Mouse (Mus musculus) embryonic stem cell, embryonic (primary cell): ENCODE measurements around the gene Sumo2.

ENCODE experiments used
- CTCF ChIA-PET, 4 experiments: fragments of 300-600 bp in 2 of 4; fragments of 350-600 bp in 2 of 4; sonication (Branson Sonifier 250); formaldehyde crosslinking; loops; one replicate each; lab custom pipeline; 2022; ENCODE audit warnings: inconsistent platforms in 2 of 4; lab: Charles Lee
- POLR2A ChIA-PET, 4 experiments: fragments of 300-600 bp in 2 of 4; fragments of 350-600 bp in 2 of 4; sonication (Branson Sonifier 250); formaldehyde crosslinking; loops; one replicate each; lab custom pipeline; 2022; ENCODE audit warnings: antibody characterized with exemption in 4 of 4, inconsistent platforms in 1 of 4; lab: Charles Lee

Sumo2 gene

DNA sequence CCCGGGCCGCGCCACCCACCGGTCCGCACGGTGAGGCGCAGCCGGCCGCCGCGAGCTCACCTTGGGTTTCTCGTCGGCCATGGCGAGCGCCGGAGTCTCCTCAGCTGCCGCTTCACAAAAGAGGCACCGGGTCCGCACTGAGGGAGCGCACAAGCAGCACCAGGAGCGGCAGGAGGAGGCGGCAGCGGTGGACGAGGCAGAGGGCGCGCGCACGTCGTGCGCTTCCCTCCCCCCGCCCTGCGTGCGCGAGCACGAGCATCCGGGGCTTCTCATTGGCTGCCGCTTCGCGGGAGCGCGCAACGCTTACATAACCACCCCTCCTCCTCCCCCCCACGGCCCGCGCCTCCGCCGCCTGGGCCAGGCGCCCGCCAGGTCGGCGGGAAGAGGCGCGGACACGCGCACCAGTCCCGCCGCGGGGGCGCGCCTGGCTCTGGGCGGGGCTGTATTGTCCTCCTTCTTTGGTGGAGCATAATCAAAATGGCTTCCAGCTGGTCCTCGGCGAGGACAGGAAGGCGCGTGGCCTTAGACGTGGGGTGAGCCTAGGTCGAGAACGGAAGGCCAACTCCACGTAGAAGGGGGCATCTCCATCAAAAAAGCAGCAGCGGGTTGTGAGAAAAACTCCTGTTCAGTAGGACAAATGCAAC lies at the start of gene Sumo2:
Sumo2 (minus strand) TSS at position 239 of the 644 bp plus-strand sequence.
- POLR2A ChIA-PET, result interaction anchor here (0.6 to 4.7 kb wide), 81 partner anchors 9 to 488 kb away, joined by 3 to 100 read pairs (median 4); partner anchors contain the start of genes Jpt1 (in 3 of the 4), Mif4gd (in 3 of the 4), Nup85 (in 3 of the 4) and Nt5c (in 2 of the 4)
- CTCF ChIA-PET, result interaction anchor here (0.7 to 1.7 kb wide), 17 partner anchors 8 to 275 kb away, joined by 3 to 12 read pairs (median 3); partner anchors contain the start of genes Nt5c (in 2 of the 4), Cdr2l (in 1 of the 4), Jpt1 (in 1 of the 4) and Mif4gd (in 1 of the 4)

DNA sequence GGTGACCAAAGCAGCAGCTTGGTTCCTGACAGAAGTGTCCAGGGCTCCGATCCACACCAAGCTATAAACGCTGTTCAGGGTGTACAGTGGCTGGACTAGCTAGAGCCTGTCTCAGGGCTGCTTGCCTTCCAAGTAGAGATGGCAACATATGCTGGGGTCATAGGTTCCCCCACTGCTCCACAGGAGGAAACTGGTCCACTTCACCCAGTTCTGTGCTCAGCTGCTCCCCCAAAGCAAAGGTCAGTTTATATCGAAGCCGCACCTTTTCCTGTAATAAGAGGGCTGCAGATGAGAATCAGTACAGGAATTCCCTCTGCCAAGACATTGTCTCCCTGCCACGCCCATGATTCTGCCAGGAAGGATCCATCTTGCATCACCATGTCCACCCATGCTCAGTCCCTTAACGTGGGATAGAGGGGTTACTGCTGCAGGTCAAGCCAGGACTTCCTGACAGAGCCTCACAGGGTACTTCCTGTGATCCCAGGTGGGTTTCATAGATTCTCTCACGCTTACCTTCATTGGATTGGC lies 49.6 kb upstream of the Sumo2 start:
- CTCF ChIA-PET, result interaction anchor here in 2 of 4 experiments (0.5 to 1.5 kb wide), 2 partner anchors 9 to 43 kb away, joined by 3 to 5 read pairs; no protein-coding TSS in a partner anchor
- POLR2A ChIA-PET, result interaction anchor here in 3 of 4 experiments (0.8 to 23.6 kb wide), 11 partner anchors 9 to 96 kb away, joined by 3 to 335 read pairs (median 6); partner anchors contain the start of genes Mif4gd (in 2 of the 3) and Nup85 (in 1 of the 3)

GRCm38 (mm10) chr11:115584376-115585073 lies 48.4 kb upstream of the Sumo2 start:
- ChIA-PET POLR2A (interaction anchor here in 3 of 4 experiments (0.6 to 23.6 kb wide), 17 partner anchors 10 to 95 kb away, joined by 3 to 335 read pairs (median 6); partner anchors contain the start of genes Mif4gd (in 2 of the 3), Nup85 (in 2 of the 3), Jpt1 (in 1 of the 3) and Slc25a19 (in 1 of the 3)), CTCF (interaction anchor here in 1 of 4 experiments (0.6 kb wide), 1 partner anchor 46 kb away, joined by 4 read pairs; no protein-coding TSS in a partner anchor)

GRCm38 (mm10) chr11:115582913-115583606 lies 47.0 kb upstream of the Sumo2 start:
- CTCF ChIA-PET, result no interaction called here
- POLR2A ChIA-PET, result interaction anchor here in 3 of 4 experiments (0.6 to 23.6 kb wide), 19 partner anchors 8 to 442 kb away, joined by 3 to 335 read pairs (median 7); partner anchors contain the start of genes Mif4gd (in 3 of the 3), Nup85 (in 2 of the 3) and Jpt1 (in 1 of the 3)

GRCm38 (mm10) chr11:115579080-115579479 lies 43.0 kb upstream of the Sumo2 start:
- ChIA-PET POLR2A (interaction anchor here (0.7 to 3.9 kb wide), 18 partner anchors 9 to 65 kb away, joined by 3 to 18 read pairs (median 6); partner anchors contain the start of genes Jpt1 (in 2 of the 4), Mif4gd (in 2 of the 4), Nup85 (in 1 of the 4) and Slc25a19 (in 1 of the 4)), CTCF (interaction anchor here in 2 of 4 experiments (1.2 to 1.8 kb wide), 3 partner anchors 9 to 16 kb away, joined by 3 to 5 read pairs (median 4); no protein-coding TSS in a partner anchor)

DNA sequence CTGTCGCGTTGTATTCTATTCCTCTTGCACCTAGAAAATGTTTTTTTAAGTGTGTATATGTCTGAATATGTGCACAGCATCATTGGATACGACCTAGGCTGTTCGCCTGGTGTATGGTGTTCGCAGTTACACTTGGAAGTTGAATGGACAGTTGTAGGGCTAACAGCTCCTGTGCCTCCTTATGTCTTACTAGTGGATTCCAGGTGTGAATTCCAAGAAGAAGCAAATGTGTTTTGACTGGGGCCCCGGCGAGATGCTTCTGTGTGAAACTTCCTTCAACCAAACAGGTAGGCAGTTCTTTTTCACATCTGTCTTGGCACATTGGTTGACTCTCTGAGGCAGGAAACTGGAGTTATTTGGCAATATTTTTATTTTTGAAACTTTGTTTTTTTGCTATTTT lies 28.9 kb upstream of the Sumo2 start:
- ChIA-PET POLR2A (interaction anchor here in 3 of 4 experiments (0.7 to 4.1 kb wide), 29 partner anchors 8 to 459 kb away, joined by 3 to 28 read pairs (median 8); partner anchors contain the start of genes Jpt1 (in 2 of the 3), Sumo2 (in 2 of the 3), Cdr2l (in 1 of the 3) and Mif4gd (in 1 of the 3)), CTCF (interaction anchor here (0.6 to 1.5 kb wide), 7 partner anchors 25 to 178 kb away, joined by 3 to 8 read pairs (median 4); no protein-coding TSS in a partner anchor)

DNA sequence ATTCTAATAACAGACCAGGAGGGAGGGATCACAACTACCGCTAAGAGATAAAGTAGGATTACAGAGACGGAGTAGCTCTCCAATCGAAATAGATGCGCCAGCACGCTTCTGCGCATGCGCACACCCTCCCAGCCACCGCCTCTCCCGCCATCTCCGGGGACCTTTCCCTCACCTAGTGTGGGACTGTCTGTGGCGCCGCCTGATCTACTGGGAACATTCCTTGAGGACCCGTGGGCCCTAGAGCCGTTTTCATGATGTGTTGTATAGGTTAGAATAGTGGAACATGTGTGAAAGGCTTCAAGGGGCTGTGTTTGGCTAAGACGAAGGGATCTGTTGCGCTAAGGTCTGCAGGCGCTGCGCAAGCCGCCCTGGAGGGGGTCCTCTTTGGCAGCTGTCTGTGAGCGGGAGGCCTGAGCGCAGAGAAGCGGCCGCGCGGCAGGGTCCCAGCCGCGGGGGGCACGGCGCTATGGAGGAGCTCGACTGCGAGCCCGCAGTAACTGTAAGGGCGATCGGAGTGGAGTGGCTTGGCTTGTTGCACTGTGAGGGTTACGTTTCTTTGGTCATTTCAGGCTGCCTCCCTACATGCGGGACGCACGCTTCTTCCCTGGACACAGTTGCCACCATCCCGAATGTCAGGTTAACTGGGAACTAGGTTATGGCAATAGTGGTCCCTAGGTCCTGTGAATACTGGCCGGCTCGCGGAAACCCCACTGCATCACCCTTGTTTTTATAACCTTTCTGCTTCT lies 28.2 kb upstream of the Sumo2 start, which contains the start of gene Nup85:
Nup85 (plus strand) TSS at position 371 of the 746 bp plus-strand sequence.
- ChIA-PET POLR2A (interaction anchor here (0.6 to 4.1 kb wide), 67 partner anchors 8 to 460 kb away, joined by 3 to 28 read pairs (median 4); partner anchors contain the start of genes Sumo2 (in 3 of the 4), Grb2 (in 2 of the 4), Jpt1 (in 2 of the 4) and Mif4gd (in 2 of the 4)), CTCF (interaction anchor here (0.6 to 1.7 kb wide), 30 partner anchors 9 to 930 kb away, joined by 3 to 8 read pairs (median 4); partner anchors contain the start of genes Mif4gd (in 2 of the 4), Caskin2 (in 1 of the 4), Nt5c (in 1 of the 4) and Prpsap1 (in 1 of the 4))

DNA sequence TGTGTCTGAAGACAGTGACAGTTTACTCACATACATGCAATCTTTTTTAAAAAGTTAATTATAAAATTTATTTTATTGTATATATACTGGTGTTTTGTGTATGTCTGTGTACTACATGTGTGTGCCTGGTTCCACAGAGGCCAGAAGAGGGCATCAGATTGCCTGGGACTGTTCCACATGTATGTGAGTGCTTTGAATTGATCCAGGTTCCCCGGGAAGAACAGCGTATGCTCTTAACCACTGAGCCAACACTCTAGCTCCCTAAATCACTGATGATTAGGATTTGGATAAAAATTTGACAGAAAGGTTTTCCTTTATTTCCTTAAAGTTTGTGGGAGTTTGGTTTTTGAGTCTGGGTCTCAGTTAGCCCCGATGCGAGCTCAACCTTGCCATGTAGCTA lies 27.3 kb upstream of the Sumo2 start:
- CTCF ChIA-PET, result interaction anchor here in 3 of 4 experiments (0.6 to 1.7 kb wide), 24 partner anchors 8 to 930 kb away, joined by 3 to 8 read pairs (median 4); partner anchors contain the start of genes Mif4gd (in 2 of the 3), Caskin2 (in 1 of the 3) and Prpsap1 (in 1 of the 3)
- POLR2A ChIA-PET, result interaction anchor here (0.6 to 4.1 kb wide), 58 partner anchors 8 to 461 kb away, joined by 3 to 28 read pairs (median 4); partner anchors contain the start of genes Sumo2 (in 3 of the 4), Grb2 (in 2 of the 4), Jpt1 (in 2 of the 4) and Mif4gd (in 2 of the 4)

DNA sequence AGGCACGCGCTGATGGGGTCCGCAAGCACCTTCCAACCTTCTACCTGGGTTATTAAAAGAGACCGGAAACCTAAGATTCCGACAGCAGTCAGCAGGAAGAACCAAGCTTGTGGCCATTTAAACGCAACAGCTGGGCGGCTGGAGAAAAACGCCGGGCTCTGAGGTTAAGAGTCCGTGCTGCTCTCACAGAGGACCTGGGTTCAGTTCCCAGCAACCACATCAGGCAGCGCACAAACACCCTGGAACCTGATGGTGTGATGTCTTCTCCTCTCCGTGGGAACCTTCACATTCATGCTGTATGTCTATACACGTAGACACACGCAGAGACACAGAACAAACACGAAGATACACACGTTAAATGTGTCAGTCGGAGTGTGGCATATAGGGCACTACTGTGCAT lies 19.6 kb upstream of the Sumo2 start:
- ChIA-PET CTCF (interaction anchor here in 1 of 4 experiments (1.6 to 1.9 kb wide), 2 partner anchors 8 to 167 kb away, joined by 3 to 7 read pairs; partner anchors contain the start of gene Nup85), POLR2A (interaction anchor here in 2 of 4 experiments (0.7 to 2.1 kb wide), 9 partner anchors 8 to 57 kb away, joined by 3 to 11 read pairs (median 4); partner anchors contain the start of genes Mif4gd (in 2 of the 2) and Jpt1 (in 1 of the 2))

DNA sequence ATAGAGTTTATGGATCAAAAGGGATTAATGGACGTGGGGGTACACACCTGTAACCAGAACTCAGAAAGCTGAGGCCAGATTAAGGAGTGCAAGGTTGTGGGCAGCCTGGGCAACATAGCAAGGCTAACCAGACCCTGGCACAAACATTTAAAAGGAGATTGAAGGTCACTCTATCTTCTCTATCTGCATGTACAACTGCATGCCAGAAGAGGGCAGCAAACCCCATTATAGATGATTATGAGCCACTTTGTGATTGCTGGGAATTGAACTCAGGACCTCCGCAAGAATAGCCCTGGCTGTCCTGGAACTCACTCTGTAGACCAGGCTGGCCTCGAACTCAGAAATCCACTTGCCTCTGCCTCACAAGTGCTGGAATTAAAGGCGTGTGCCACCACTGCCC lies 16.7 kb upstream of the Sumo2 start:
- CTCF ChIA-PET, result interaction anchor here in 2 of 4 experiments (1.3 to 1.9 kb wide), 3 partner anchors 16 to 165 kb away, joined by 5 to 9 read pairs (median 6); no protein-coding TSS in a partner anchor

GRCm38 (mm10) chr11:115543571-115543970 lies 7.5 kb upstream of the Sumo2 start:
- POLR2A ChIA-PET, result interaction anchor here in 2 of 4 experiments (1.3 kb wide), 2 partner anchors 24 to 30 kb away, joined by 3 to 4 read pairs; partner anchors contain the start of gene Jpt1 (in 1 of the 2)

More for the DNA sequence above, 16.7 kb upstream of the Sumo2 start:
- POLR2A ChIA-PET, result interaction anchor here in 2 of 4 experiments (0.7 to 1.5 kb wide), 7 partner anchors 11 to 162 kb away, joined by 3 to 8 read pairs (median 3); partner anchors contain the start of genes Jpt1 (in 1 of the 2) and Mif4gd (in 1 of the 2)

DNA sequence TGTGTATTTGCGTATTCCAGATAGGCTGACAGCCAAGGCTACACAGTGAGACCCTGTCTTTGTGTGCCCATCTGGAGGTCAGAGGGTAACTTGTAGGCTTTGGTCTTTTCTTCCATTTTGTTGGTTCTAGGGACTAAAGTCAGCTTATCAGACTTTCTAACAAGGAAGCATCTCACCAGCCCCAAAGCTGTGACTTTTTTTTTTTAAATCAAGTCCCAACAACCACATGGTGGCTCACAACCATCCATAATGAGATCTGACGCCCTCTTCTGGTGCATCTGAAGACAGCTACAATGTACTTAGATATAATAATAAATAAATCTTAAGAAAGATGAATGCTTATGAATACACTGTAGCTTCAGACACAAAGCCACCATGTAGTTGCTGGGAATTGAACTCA lies 2.0 kb upstream of the Sumo2 start:
- ChIA-PET CTCF (interaction anchor here (0.6 to 1.3 kb wide), 23 partner anchors 11 to 483 kb away, joined by 3 to 7 read pairs (median 4); partner anchors contain the start of genes Jpt1 (in 1 of the 4), Nt5c (in 1 of the 4), Nup85 (in 1 of the 4) and Ush1g (in 1 of the 4)), POLR2A (interaction anchor here in 3 of 4 experiments (0.7 to 4.7 kb wide), 17 partner anchors 10 to 237 kb away, joined by 3 to 100 read pairs (median 4); partner anchors contain the start of genes Jpt1 (in 3 of the 3) and Nup85 (in 1 of the 3))

More at GRCm38 (mm10) chr11:115543571-115543970, 7.5 kb upstream of the Sumo2 start:
- CTCF ChIA-PET, result no interaction called here

GRCm38 (mm10) chr11:115536856-115537568 lies 936 bp upstream of the Sumo2 start:
- POLR2A ChIA-PET, result interaction anchor here (0.6 to 4.7 kb wide), 84 partner anchors 8 to 487 kb away, joined by 3 to 100 read pairs (median 4); partner anchors contain the start of genes Jpt1 (in 4 of the 4), Mif4gd (in 3 of the 4), Nup85 (in 3 of the 4) and Grb2 (in 2 of the 4)
- CTCF ChIA-PET, result interaction anchor here (0.6 to 1.7 kb wide), 25 partner anchors 8 to 358 kb away, joined by 3 to 12 read pairs (median 3); partner anchors contain the start of genes Nt5c (in 2 of the 4), Cdr2l (in 1 of the 4), Jpt1 (in 1 of the 4) and Mif4gd (in 1 of the 4)
